Mouse (Mus musculus) left cerebral cortex, postnatal 14 days (tissue): ENCODE measurements around the gene Fabp7. TPM values are rescaled to one million over a fixed set of nuclear protein-coding genes. Genes with fewer than 3 reads are reported as not detected.
A peak's percentile ranks its signal among the peaks of the same experiment; 100 is the strongest.

ENCODE experiments used
- DNase-seq, 2 experiments: peaks; one replicate each; pipeline ENCODE4 v3.0.0; 2021 to 2022; ENCODE audit warnings: low spot score in 2 of 2, mixed read lengths in 1 of 2
- intact Hi-C: fragments of 180-260 bp; cut with DNase I; formaldehyde crosslinking; loops from one replicate; pipeline ENCODE4 v1.15.1; 2025
- total RNA-seq, 2 experiments: library from RNA; stranded (reverse); gene quantifications; 2 replicates each; pipeline ENCODE4 v1.2.3; 2021

The Fabp7 gene
- total RNA-seq, 2 experiments from 2014 or later: 162 to 165 TPM

DNA sequence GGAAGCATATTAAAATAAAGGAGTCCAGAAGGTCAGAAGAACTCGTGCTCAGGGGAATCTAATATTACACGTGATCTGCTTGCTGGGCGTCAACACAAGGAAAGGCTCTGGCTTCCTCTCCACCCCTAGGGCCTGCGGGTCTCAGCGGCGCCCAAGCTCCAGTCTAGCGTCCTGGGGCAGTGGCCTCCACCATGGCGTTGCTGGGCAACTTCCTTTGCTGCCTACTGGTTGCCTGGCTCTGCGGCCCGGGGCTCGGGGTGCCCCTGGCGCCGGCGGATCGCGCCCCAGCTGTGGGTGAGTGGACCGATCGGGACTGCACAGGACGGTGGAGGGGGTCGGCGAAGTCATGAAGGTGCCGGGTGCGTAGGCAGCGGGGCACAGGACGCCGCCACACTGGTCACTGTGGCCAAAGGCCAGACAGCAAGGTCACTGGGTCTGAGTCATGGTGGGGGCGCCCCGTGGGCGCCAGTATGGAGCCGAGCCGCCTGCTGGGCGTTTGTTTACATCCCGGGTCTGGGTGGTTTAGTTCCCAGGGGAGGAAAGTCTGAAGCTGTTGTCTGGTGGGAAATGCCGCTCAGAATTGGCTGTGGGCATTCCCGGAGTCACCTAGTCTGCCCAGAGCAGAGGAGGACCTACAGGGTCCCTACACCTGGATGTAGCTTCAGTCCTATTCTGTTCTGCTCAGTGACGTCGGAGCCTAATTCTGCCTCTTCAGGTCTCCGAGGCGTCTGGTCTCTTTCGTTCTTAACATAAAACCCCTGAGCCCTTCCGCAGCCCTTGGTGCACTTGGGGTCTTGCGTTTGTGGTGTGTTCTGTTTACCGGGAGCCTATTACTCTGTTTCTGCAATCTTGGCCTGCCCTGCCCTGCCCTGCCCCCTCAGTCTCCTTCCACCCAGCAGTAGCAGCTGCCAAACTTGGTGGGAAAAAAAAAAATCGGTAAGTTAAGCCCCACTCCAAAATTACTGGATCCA is 10.1 kb downstream of the Fabp7 start:
- DNase-seq: peak; percentile 13 to 15
- intact Hi-C loops: loop anchor here (5.0 kb wide), 1 partner anchor 43 kb away; no protein-coding TSS in a partner anchor

DNA sequence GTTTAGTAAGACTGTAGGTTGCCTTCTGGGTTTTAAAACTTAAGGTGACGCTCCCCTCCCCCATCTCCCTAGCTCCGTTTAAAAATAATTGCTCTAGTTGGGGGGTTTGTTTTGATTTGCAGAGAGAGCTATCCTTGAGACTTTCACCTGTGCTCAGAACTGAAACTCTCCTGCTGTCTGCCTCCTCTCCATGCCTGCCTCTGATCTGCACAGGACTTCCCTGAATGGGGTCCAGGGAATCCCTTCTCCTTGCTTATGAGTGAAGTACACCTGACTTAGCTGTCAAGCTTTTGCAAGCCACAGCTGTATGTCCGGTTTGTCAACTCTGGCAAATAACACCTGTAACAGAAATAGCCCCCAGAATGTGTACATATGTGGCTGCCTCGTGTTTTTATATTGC is 10.9 kb downstream of the Fabp7 start:
- no peak for DNase-seq
- intact Hi-C loops: loop anchor here (5.0 kb wide), 1 partner anchor 42 kb away; no protein-coding TSS in a partner anchor

DNA sequence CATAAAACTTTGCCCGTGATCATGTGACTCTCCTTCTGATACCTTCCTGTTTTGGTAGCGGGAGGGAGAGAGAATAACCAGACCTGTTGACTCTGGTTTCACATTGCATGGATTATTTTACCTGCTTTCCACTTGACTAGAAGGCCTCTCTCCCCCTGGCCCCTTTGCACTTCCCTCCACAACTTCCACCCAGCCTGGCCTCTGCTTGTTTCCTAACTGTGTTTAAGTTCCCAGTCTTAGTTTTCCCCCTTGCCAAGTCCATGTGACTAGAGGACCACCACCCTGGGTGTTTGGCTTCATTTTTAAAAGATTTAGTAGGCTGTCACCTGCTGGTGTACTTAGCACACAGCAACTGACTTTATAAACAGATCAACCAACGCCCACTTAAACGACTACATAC is 11.4 kb downstream of the Fabp7 start:
- intact Hi-C loops: loop anchor here (1.0 to 5.0 kb wide), 2 partner anchors 41 to 53 kb away; no protein-coding TSS in a partner anchor
- peak; percentile 15 to 19 for DNase-seq

DNA sequence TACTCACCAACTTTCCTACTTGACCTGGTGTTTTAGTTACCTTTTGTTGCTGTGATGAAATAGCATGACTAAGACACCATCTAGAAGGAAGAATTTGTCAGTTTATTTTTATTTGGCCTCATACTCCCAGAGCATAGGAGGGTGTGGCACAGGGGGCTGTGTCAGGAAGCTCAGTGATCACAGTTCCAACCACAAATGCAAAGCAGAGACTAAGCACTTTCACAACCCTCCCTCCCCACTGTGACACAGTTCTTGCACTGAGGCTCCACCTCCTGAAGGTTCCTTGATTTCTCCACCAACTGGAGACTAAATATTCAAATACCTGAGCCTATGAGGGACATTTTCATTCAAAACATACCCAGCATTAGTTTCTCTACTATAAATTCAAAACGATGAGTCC is 14.8 kb downstream of the Fabp7 start:
- no peak for DNase-seq
- intact Hi-C loops: loop anchor here (5.0 kb wide), 1 partner anchor 38 kb away; no protein-coding TSS in a partner anchor

DNA sequence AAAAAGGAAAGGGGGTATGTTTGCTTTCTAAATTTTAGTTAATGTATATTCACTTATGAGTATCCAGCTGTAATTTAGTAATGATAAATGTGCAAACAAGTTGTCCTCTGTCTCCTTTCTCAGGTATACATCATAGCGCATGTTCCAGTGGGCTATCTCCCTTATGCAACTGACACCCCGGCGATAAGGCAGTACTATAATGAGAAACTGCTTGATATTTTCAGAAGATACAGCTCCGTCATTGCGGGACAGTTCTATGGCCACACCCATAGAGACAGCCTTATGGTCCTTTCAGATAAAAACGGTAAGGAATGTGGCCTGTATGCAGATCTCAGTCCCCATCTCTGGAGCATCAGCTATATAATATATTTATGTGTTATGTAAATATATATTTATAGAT is 23.1 kb downstream of the Fabp7 start:
- DNase-seq: no peak
- intact Hi-C loops: no loop called here

DNA sequence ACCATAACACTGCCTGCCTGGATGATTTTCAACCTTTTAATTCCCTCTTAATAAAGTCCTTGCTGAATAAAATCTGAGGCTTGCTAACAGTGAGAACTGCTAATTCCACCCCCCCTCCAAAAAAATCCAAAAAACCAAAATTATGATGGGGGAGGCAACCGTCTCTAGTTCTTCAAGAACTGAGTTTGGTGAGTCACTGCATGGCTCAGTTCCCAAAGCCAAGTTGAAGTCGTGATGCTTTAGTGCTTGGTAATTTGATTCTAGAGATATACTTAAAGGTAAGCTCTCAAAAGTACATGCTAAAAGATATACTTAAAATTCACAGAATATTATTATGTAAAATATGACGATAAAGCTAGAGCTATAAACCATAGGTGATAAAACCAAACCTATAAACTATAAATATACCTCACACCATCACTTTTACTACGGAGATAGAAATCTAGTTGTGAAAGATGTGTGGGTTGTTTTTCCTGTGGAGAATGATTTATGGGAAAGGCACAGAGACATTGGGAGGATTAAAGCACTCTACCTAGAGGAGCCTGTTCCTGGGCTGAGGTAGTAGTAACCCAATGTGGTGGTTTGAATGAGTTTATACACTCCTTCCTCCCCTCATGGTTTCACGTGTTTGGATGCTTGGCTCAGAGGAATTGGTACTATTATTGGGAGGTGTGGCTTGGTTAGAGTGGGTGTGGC is 27.6 kb downstream of the Fabp7 start:
- intact Hi-C loops: no loop called here
- peak; percentile 43 to 49 for DNase-seq

DNA sequence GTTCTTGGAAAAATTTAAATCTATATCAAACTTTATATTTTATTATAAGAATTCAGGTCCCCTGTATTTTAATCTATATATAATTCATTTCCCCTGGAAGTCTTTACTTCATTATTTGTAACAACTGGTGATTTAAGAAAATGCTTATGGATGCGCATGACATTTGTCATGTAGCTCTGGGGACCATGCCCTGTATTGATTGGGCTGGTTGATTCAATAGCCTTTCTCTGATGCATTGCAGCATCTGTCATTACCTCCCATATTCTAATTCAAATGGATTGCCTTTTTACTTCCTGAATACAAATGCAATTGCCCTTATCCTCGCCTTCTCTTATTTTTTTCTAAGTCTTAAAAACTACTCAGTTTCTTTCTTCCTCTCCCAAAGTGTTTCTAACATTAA is 29.6 kb downstream of the Fabp7 start:
- DNase-seq: no peak

DNA sequence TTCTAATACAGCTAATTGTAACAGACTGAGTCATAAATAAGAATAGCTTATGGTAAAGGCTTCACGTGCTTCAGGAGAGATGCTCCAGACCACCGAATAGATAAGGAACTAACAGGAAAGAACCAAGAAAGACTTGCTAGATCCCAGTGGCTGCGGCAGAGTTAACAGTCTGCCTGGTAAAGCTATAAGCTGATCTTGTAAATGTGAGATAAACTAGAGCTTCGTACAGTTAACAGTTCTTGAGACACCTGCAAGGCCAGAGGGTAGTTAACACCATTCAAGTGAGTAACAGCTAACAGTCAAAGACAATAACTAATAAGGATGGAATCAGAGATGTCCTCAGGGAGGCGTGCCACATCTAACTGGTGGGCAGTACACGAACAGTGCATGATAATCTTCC is 31.2 kb downstream of the Fabp7 start:
- no peak for DNase-seq
- intact Hi-C loops: no loop called here

More for the DNA sequence above, 29.6 kb downstream of the Fabp7 start:
- intact Hi-C loops: no loop called here

DNA sequence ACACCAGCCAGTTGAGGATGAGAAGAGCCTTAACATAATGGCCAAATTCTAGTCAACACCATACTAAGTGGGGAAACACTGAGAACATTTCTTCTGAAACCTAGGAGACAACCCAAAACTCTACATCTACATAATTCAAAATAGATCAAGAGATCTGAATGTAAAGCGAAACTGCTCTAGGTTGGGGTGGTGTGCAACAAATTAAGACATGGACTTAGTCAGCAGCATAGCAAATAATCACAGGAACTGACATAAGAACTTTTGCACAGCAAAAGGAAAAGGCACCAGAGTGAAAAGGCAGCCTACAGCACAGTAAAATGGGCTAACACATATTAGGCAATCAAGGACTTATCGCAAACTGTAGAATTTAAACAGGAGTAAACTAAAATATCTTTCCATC is 34.5 kb downstream of the Fabp7 start:
- no peak for DNase-seq

DNA sequence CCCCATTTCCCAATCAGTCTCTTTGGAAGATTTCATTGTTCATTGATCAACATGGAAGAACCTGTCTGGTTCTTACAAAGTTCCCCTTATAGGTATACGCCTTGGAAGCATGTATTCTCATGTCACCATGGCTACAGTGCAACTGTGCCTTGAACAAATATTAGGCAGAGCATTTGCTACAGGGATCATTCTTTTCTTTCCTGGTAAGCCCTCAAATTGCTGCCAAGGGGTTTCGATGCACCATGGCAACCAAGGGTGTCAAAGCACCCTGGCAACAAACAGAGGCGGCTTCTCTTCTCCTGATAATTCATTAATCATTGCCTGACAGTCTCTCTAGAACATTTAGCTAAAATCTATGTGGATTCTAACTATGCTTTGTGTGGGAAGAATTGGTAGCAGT is 37.8 kb downstream of the Fabp7 start:
- peak; percentile 49 to 53 for DNase-seq
- intact Hi-C loops: no loop called here

More for the DNA sequence above, 34.5 kb downstream of the Fabp7 start:
- intact Hi-C loops: no loop called here

DNA sequence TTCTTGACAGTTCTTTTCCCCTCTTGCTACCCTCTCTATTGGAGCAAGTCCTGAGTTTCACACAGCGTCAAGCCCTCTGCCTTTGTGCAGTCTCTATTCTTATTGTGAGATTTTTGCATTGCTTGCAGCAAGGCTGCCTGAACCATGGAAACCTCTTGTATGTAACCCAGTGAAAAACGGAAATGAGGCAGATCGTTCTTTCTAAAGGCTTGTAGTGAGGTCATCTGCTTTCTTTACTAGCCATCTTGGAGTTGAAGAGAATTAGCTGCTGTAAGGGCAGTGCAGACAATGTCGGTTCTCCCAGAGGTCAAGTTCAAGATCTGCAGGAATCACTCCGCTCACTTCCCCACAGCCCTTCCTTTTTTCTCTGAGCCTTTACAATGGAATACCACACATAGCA is 44.0 kb downstream of the Fabp7 start:
- intact Hi-C loops: no loop called here
- DNase-seq: peak in 1 of 2 experiments; percentile 25

DNA sequence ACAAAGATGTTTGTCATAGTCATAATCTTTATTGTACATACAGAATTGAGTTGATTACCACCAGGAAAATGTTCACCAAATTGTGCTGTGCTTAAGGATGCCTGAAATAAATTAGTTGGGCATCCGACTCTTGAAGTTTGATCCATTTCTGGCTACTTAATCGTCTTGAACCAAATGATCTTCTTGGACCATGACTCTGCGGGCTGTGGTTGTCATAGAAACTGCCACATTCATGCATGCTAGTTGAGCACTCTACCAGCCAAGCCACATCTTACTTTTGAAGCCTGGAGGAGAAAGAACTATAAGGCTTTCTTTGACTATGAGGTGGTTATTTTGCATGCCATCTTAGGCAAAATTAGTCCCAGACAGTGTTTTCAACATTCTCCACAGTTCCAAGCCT is 44.9 kb downstream of the Fabp7 start:
- DNase-seq: no peak
- intact Hi-C loops: loop anchor here (5.0 kb wide), 1 partner anchor 87 kb away; no protein-coding TSS in a partner anchor

DNA sequence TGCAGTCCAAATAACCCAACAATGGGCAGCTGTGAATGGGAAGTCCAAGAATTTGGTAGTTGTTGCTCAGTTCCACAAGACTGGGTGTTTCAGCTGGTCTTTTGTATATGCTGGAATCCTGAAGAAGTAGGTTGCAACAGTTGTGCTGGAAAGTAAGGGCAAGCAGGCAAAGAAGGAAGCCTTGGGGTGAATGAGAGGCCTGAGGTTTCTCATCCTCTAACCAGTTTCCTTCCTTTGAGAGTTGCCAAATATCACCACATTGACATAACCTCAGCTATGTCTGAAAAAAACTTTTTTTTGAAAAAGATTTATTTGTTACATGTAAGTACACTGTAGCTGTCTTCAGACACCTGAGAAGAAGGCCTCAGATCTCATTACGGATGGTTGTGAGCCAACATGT is 50.4 kb downstream of the Fabp7 start:
- no peak for DNase-seq
- intact Hi-C loops: loop anchor here (5.0 kb wide), 1 partner anchor 38 kb away; no protein-coding TSS in a partner anchor

DNA sequence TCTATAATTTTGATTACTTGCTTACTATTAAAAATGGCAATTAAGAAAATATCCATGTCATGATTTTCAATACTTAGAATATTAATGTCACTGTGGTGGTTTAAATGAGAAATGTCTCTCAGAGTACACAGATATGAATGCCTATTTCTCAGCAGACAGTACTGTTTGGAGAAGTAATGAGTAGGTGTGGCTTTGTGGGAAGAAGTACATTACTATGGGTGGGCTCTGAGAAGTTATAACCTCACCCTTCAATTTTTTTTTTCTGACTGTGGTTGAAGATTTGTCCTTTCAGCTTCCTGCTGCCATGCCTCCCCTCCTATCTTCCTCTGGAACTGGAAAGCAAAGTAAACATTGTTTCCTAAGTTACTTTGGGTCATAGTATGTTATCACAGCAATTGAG is 51.3 kb downstream of the Fabp7 start:
- intact Hi-C loops: loop anchor here (5.0 kb wide), 1 partner anchor 39 kb away; no protein-coding TSS in a partner anchor
- DNase-seq: no peak

Other genes starting within 250 kb of the Fabp7 start
- gene Pkib, start 152.9 kb upstream of the Fabp7 start, total RNA-seq: 10 to 100 TPM in 1 of 2 experiments, 1 to 10 TPM in 1; 8.2 to 12.9 TPM
- gene Smpdl3a, start 9.5 kb downstream of the Fabp7 start, total RNA-seq: 10 to 100 TPM; 22.6 to 24.8 TPM